Comparison of ENCODE assay signal across 9 mouse cellular contexts in genomic region chr5:66423909-66424308, GRCm38 (mm10).
DNase-seq lines count a peak whose midpoint lies in the region; ATAC-seq and TF ChIP-seq lines count a peak whose summit lies in the region.
"Had no signal": no experiment of that assay in that cellular context is flagged by ENCODE, and none has a peak within 500 bp of the region (broad histone marks: within the 10 kb centered on the region; RNA-seq: fewer than 3 reads in every experiment).

No protein-coding gene starts in this region.

- peak; percentile 35 for DNase-seq in forebrain, postnatal 0 days
- DNase-seq in midbrain, embryonic 14.5 days = peak; percentile 61
- DNase-seq in embryo, embryonic 10.5 days (ENCODE audit: low spot score) = peak; percentile 54
- DNase-seq in naive thymus-derived CD4-positive, alpha-beta T cell, adult 2 months (ENCODE audit: low read depth) = peak; percentile 22
- no peak for DNase-seq in frontal cortex, postnatal 14 days (ENCODE audit: low spot score in 2 of 2)

- no peaks in the 10 kb centered on the region for H3K27me3 ChIP-seq in forebrain, postnatal 0 days (ENCODE audit: insufficient read depth, low read length)
- no peaks in the 10 kb centered on the region for H3K27me3 ChIP-seq in forebrain, embryonic 15.5 days
- no peaks in the 10 kb centered on the region for H3K27me3 ChIP-seq in midbrain, embryonic 14.5 days (ENCODE audit: control insufficient read depth, insufficient read depth, low read length)
- H3K27me3 ChIP-seq in midbrain, embryonic 15.5 days (replicated peaks) = no peaks in the 10 kb centered on the region

- ATAC-seq in forebrain, postnatal 0 days = no peak
- no peak for ATAC-seq in forebrain, embryonic 15.5 days (replicated peaks)
- no peak for ATAC-seq in midbrain, embryonic 14.5 days (ENCODE audit: low FRiP score, low TSS enrichment)
- no peak for ATAC-seq in midbrain, embryonic 15.5 days (replicated peaks)
- no peak for ATAC-seq in erythroblast, adult 5-6 weeks (replicated peaks; ENCODE audit: low FRiP score, poor library complexity, severe bottlenecking)

- 70% methylated on average over 4 of the region's 4 CpGs for WGBS in forebrain, postnatal 0 days
- 71% methylated on average over 4 of the region's 4 CpGs for WGBS in forebrain, embryonic 15.5 days
- 71% methylated on average over 4 of the region's 4 CpGs for WGBS in midbrain, embryonic 14.5 days
- WGBS in midbrain, embryonic 15.5 days = 71% methylated on average over 4 of the region's 4 CpGs

- H3K4me3 ChIP-seq in forebrain, postnatal 0 days (ENCODE audit: low read depth, low read length) = no peak overlapping the region
- H3K4me3 ChIP-seq in forebrain, embryonic 15.5 days = no peak overlapping the region
- no peak overlapping the region for H3K4me3 ChIP-seq in midbrain, embryonic 14.5 days (replicated peaks; ENCODE audit: low read depth, low read length)
- H3K4me3 ChIP-seq in midbrain, embryonic 15.5 days = no peak overlapping the region

- peak; percentile 65 for TF ChIP-seq CTCF in forebrain, postnatal 0 days (IDR thresholded peaks at IDR 0.05; ENCODE audit: low read depth)

- no peak overlapping the region for H3K9ac ChIP-seq in forebrain, postnatal 0 days
- no peak overlapping the region for H3K9ac ChIP-seq in forebrain, embryonic 15.5 days (replicated peaks)
- H3K9ac ChIP-seq in midbrain, embryonic 14.5 days (replicated peaks; ENCODE audit: low read length) = no peak overlapping the region
- H3K9ac ChIP-seq in midbrain, embryonic 15.5 days = no peak overlapping the region

- H3K36me3 ChIP-seq in forebrain, postnatal 0 days (ENCODE audit: insufficient read depth) = no peaks in the 10 kb centered on the region
- H3K36me3 ChIP-seq in forebrain, embryonic 15.5 days = no peaks in the 10 kb centered on the region
- H3K36me3 ChIP-seq in midbrain, embryonic 14.5 days (ENCODE audit: control insufficient read depth, insufficient read depth, low read length) = no peaks in the 10 kb centered on the region
- H3K36me3 ChIP-seq in midbrain, embryonic 15.5 days (replicated peaks) = no peaks in the 10 kb centered on the region
- H3K36me3 ChIP-seq: G1E had no signal

- no peak overlapping the region for H3K4me2 ChIP-seq in forebrain, postnatal 0 days (ENCODE audit: low read depth)
- H3K4me2 ChIP-seq in forebrain, embryonic 15.5 days (replicated peaks) = no peak overlapping the region
- H3K4me2 ChIP-seq in midbrain, embryonic 14.5 days (ENCODE audit: low read length) = no peak overlapping the region
- H3K4me2 ChIP-seq in midbrain, embryonic 15.5 days = no peak overlapping the region

- no peaks in the 10 kb centered on the region for H3K4me1 ChIP-seq in forebrain, postnatal 0 days (ENCODE audit: insufficient read depth)
- peaks cover 6% of the 10 kb centered on the region for H3K4me1 ChIP-seq in forebrain, embryonic 15.5 days
- no peaks in the 10 kb centered on the region for H3K4me1 ChIP-seq in midbrain, embryonic 14.5 days (ENCODE audit: control insufficient read depth, insufficient read depth, low read length)
- 0 out of 2 replicates have a peak, but pooled peaks cover 3% of the 10 kb centered on the region for H3K4me1 ChIP-seq in midbrain, embryonic 15.5 days

- no peaks in the 10 kb centered on the region for H3K9me3 ChIP-seq in forebrain, postnatal 0 days (ENCODE audit: low read length)
- no peaks in the 10 kb centered on the region for H3K9me3 ChIP-seq in forebrain, embryonic 15.5 days
- H3K9me3 ChIP-seq in midbrain, embryonic 14.5 days (ENCODE audit: control insufficient read depth, low read length) = no peaks in the 10 kb centered on the region
- no peaks in the 10 kb centered on the region for H3K9me3 ChIP-seq in midbrain, embryonic 15.5 days

- H3K27ac ChIP-seq in forebrain, postnatal 0 days (ENCODE audit: low read depth, low read length) = no peak overlapping the region
- no peak overlapping the region for H3K27ac ChIP-seq in forebrain, embryonic 15.5 days (replicated peaks)
- no peak overlapping the region for H3K27ac ChIP-seq in midbrain, embryonic 14.5 days (replicated peaks; ENCODE audit: low read depth, low read length)
- no peak overlapping the region for H3K27ac ChIP-seq in midbrain, embryonic 15.5 days

Comparison
In these comparisons a context has a peak if more than half of its experiments do, and no peak if none do; other contexts are left out.
1. DNase-seq: peak in forebrain, postnatal 0 days (single experiment), midbrain, embryonic 14.5 days (single experiment), embryo, embryonic 10.5 days (single experiment) and naive thymus-derived CD4-positive, alpha-beta T cell, adult 2 months (single experiment); none in frontal cortex, postnatal 14 days (0 of 2).